Mouse (Mus musculus) heart, postnatal 0 days (tissue): ENCODE results near the gene Rmdn3.

ENCODE experiments used
- CTCF ChIP-seq: IDR thresholded peaks from 2 replicates; pipeline ENCODE4 v1.5.1; 2016; ENCODE audit warnings: antibody characterized with exemption, control low read depth, low read depth
- EP300 ChIP-seq: IDR thresholded peaks from 2 replicates; pipeline ENCODE4 v1.6.1; 2016; ENCODE audit warnings: antibody characterized with exemption, low read depth

- TF ChIP-seq CTCF: no peak
- no peak for TF ChIP-seq EP300
These were observed 8.6 kb upstream of the Rmdn3 start for GRCm38 (mm10) chr2:119165401-119165800.
